Mouse (Mus musculus): ENCODE results near the gene Acot8.

Acot8 gene

DNA sequence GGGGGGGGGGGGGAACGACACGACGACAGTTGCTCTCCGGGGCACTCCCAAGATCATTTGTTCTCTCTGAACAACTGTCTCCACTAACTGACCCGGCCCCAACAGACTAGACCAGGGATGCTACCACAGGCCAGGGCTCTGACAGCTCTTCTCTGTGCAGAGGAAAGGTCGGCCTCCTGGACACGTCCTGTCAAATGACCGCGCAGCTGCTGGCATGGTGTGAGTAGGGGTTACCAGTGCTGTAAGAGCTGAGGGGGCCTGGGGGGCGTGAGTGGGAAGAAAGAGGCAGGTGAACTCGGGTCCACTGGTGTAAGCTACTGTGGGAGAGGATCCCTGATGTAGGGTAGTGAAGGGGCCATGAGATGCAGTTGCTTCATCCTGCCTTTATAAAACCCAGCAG lies 46.8 kb downstream of the Acot8 start:
- in situ Hi-C loops (cut with MseI, MboI), result no loop called here

DNA sequence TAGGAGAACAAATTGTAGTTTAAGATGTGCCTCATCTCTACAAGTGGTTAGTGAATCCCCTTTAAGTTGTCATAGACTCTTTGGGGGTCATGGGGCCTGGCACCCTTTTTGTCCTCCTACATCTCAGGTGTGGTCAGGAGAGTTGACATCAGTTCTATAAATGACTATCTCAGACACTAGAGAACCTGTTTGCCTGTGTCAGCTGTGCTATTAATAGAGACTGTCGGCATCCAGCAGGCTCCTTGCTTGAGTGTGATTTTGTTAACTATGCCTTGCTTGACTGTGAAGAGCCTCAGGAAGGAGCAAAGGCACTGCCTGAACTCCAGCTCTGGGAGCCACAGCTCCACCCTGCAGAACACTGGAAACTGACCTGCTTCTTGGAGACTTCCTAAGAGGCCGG lies 49.9 kb downstream of the Acot8 start:
- in situ Hi-C loops (cut with MseI, MboI), result no loop called here

DNA sequence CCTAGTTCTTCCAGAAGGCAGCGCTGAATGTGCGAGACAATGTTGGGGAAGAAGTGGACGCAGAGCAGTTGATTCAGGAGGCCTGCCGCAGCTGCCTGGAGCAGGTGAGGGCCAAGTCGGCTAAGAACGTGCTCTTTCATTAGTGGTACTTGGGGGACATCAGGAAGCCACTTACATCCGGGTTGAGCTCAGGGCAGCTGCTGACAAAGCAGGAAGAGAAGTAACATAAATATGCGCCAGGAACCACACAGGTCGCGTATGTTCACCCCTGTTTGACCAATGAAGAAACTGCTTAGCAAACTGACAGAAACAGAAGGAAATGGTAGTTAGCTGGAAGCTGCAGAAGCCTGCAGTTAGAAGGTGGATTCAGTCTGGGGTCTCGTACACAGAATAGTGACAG lies 50.6 kb downstream of the Acot8 start:
- in situ Hi-C loops (cut with MseI, MboI), result no loop called here

DNA sequence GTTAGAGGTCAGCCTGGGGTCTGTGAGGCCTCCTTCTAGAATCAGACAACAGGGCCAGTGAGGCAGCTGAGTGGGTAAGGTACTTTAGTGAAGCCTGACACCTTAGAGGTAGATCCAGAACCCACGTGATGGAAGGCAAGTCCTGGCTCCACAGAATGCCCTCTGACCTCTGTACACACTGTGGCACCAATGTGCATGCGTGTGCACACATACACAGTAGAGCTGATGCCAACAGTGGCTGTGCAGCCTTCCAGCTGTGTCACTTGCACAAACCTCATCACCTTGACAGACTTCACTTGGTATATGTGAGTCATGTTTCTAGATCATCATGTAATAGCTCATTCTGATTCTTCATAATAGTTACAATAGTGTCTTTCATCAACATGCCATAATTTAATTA lies 52.2 kb downstream of the Acot8 start:
- in situ Hi-C loops (cut with MseI, MboI), result no loop called here

DNA sequence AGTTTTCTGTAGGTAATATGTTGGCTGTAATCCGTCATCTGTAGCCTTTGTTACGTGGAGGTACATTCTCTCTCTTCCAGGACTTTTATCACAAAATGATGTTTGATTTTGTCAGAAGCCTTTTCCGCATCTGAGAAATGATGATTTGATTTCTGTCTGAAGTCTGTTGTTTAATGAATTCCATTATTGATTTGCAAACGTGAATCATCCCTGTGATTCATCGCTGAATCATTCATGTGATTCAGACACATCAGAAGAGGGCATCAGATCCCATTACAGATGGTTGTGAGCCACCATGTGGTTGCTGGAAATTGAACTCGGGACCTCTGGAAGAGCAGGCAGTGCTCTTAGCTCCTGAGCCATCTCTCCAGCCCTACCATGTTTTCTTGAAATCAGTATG lies 55.7 kb downstream of the Acot8 start:
- in situ Hi-C loops (cut with MseI, MboI), result no loop called here

DNA sequence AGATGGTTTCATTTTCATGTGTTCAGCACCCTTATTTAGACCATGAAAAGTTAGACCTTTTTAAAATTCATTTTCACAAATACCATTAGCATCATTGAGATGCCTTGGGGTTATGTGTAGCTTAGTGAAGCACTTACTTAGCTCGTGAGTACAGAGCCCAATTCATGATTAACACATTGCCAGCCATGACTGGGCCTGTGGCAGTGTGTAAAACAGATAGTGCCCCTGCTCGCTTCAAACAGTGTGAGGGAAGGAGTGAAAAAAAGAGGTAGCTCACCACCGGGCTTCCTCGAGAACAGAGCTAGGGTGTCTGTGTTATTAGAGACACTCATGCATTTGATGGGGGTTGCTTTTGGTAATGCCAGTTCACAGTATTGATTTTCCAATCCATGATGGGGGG lies 56.5 kb downstream of the Acot8 start:
- in situ Hi-C loops (cut with MseI, MboI), result no loop called here

DNA sequence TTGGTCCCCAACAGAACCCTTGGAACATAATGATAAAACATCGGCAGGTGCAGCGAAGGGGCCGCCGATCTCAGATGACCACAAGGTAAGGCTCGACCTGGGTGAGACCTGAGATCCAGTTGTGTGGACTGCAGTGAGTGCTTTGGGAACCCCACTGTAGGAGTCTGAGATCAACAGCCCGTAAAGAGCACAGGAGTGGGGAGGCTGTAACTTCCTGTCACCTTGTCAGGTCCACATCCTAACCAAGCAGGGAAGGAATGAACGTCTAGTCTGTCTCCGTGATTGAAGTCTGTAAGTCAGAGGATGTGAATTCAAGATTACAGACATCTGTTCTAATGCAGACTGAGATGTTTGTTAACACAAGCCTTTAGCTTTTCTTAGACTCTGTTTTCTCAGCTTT lies 58.0 kb downstream of the Acot8 start:
- in situ Hi-C loops (cut with MseI, MboI), result no loop called here

DNA sequence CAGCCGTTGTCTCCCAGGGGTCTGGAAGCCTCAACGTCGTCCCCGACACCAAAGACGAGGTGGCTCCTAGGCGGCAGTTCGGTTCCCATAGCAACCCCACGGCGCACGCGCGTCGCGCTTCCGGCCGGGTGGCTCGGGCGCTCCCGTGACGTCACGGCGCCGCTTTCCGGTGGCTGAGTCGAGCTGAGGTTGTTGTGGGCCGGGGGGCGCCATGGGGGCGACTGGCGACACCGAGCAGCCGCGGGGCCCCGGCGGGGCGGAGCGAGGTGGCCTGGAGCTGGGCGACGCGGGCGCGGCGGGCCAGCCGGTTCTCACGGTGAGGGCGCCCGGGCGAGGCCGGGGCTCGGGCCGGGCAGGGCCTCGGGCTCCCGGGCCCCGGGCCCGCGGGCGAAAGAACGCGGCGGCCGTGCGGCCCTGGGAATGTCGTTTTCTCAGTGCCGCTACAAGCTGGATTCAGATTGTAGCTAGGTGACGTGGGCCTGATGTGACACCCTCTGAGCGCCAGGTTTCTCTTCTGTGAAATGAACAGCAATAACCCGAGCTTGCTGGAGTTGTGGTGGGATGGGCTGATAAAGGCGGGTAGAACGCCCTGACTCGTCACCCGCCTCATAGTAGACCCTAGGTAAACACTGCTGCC lies 58.7 kb downstream of the Acot8 start, which contains the start of the genes Wfdc3 and Dnttip1:
TSS of gene Wfdc3 (minus strand) at position 89 of the 637 bp plus-strand sequence.
TSS of gene Dnttip1 (plus strand) at position 141 of the 637 bp plus-strand sequence.
- in situ Hi-C loops (cut with MseI, MboI), result no loop called here

DNA sequence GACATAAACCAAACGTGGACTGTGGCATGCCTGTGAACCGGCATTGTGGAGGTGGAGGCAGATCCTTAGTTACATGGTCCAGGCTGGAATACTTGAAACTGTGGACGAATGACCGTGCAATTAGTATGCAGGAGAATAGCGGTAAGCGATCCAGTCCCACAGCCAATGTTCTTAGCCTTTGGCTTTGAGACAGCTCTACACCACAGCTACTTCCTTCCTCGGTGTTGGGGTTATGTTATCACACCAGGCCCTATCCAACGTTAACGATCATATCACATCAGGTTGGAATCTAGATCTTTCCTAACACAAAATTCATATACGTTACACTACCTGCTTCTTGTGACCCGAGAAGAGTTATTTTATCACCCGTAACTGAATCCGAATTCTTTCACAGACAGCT lies 59.7 kb downstream of the Acot8 start:
- in situ Hi-C loops (cut with MseI, MboI), result no loop called here
